Mouse (Mus musculus) erythroid progenitor cell, adult 5-6 weeks (primary cell): ENCODE results near the gene Ociad1. TPM values are rescaled to one million over a fixed set of nuclear protein-coding genes. Genes with fewer than 3 reads are reported as not detected.

ENCODE experiments used
- total RNA-seq, 2 experiments: library from RNA; stranded (forward) in 1 of 2; stranded (reverse) in 1 of 2; fragments of 150-400 nt in 1 of 2; fragments of 186-747, 209-891 nt in 1 of 2; gene quantifications; 2 replicates each; pipeline versions ENCODE4 v1.2.3 to v1.2.4; 2015 to 2017; ENCODE audit warnings: low replicate concordance in 2 of 2

The Ociad1 gene
- total RNA-seq, 2 experiments from 2014 or later: 108 to 187 TPM

Other genes starting within 250 kb of the Ociad1 start
- gene Fryl, start 36.2 kb upstream of the Ociad1 start, total RNA-seq (2015; ENCODE audit: low replicate concordance): 326 and 449 TPM in 2 replicates
- gene Fryl, start 36.2 kb upstream of the Ociad1 start, total RNA-seq (2017; ENCODE audit: low replicate concordance): 610 and 678 TPM in 2 replicates
- not detected in 2 replicates for gene Ociad2, start 48.2 kb downstream of the Ociad1 start, total RNA-seq (2015; ENCODE audit: low replicate concordance)
- gene Ociad2, start 48.2 kb downstream of the Ociad1 start, total RNA-seq (2017; ENCODE audit: low replicate concordance): 1.1 TPM in 1 of 2 replicates, not detected in the other
- not detected in 2 replicates for gene Cwh43, start 113.3 kb downstream of the Ociad1 start, total RNA-seq (2015; ENCODE audit: low replicate concordance)
- not detected in 2 replicates for gene Cwh43, start 113.3 kb downstream of the Ociad1 start, total RNA-seq (2017; ENCODE audit: low replicate concordance)
- 1.3 and 5.4 TPM in 2 replicates for gene Dcun1d4, start 188.2 kb downstream of the Ociad1 start, total RNA-seq (2015; ENCODE audit: low replicate concordance)
- 0.77 and 1.7 TPM in 2 replicates for gene Dcun1d4, start 188.2 kb downstream of the Ociad1 start, total RNA-seq (2017; ENCODE audit: low replicate concordance)